Mouse (Mus musculus): ENCODE results near the gene Prickle2.

DNA sequence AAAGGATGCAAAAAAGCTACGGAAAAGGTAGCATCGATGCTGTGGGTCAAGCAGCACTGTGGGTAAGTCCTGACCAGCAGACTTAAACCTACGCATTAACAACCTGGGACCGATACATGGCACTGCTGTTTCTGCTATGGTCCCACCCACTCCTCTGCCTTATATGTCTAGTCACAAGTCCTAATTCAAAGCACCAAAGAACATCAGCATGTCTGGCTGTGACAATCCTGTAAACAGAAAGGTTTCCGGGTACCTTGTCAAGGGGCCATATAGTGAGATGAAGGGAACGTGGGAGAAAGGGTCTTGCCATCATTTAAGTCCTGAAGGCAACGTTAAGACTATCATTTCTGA is 290.6 kb downstream of the Prickle2 start:
- TF ChIP-seq CTCF (IDR thresholded peaks at IDR 0.05; ENCODE audit: low read depth) (no peak), EP300 (IDR thresholded peaks at IDR 0.05; ENCODE audit: low read depth) (no peak)

Measured in heart, postnatal 0 days (tissue).